Mouse (Mus musculus) cortical plate, adult 2 months (tissue): ENCODE measurements around the gene Rhox2c.
"Not testable (repeated sequence)": the region's sequence is repeated elsewhere in the genome, so short reads cannot be mapped to it uniquely, and the experiment has no call there.

Experiments used
- CTCF ChIP-seq: fragments of 200-500 bp; IDR thresholded peaks from 2 replicates; pipeline ENCODE4 v1.5.1; 2011; ENCODE audit warnings: mild to moderate bottlenecking, control low read depth, low read length; ENCODE audit not compliant: insufficient read depth; ENCODE audit errors: extremely low read depth
- POLR2A ChIP-seq: fragments of 200-500 bp; IDR thresholded peaks from 2 replicates; pipeline ENCODE4 v1.6.1; 2011; ENCODE audit warnings: mild to moderate bottlenecking, low read length, control low read depth; ENCODE audit not compliant: insufficient read depth; ENCODE audit errors: extremely low read depth

DNA sequence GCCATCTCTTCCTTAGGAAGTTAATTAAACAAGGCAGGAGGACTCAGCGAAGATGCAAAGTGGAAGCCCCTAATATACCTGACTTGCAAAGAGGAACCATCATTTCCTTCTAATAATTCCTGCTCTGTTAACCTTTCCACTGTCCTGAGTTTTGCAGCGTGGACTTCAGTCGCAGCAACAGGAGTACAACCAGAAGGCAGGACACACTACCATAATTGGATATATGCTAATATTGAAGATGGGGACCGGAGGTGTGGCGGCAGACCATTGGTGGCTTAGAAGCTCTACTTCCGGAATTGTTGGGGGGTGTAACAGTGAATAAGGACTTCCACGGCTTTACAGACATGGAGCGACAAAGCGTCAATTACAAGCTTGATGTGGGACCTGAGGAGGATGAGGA, 41.7 kb upstream of the Rhox2c start, which contains the start of gene Rhox2b:
- not testable (repeated sequence) for TF ChIP-seq POLR2A, CTCF
